Mouse (Mus musculus): ENCODE results near the gene Barhl1. TPM values are rescaled to one million over a fixed set of nuclear protein-coding genes. Genes with fewer than 3 reads are reported as not detected.
A peak's percentile ranks its signal among the peaks of the same experiment; 100 is the strongest.

The Barhl1 gene
- polyA plus RNA-seq, 1 experiment from 2014 or later = not detected

DNA sequence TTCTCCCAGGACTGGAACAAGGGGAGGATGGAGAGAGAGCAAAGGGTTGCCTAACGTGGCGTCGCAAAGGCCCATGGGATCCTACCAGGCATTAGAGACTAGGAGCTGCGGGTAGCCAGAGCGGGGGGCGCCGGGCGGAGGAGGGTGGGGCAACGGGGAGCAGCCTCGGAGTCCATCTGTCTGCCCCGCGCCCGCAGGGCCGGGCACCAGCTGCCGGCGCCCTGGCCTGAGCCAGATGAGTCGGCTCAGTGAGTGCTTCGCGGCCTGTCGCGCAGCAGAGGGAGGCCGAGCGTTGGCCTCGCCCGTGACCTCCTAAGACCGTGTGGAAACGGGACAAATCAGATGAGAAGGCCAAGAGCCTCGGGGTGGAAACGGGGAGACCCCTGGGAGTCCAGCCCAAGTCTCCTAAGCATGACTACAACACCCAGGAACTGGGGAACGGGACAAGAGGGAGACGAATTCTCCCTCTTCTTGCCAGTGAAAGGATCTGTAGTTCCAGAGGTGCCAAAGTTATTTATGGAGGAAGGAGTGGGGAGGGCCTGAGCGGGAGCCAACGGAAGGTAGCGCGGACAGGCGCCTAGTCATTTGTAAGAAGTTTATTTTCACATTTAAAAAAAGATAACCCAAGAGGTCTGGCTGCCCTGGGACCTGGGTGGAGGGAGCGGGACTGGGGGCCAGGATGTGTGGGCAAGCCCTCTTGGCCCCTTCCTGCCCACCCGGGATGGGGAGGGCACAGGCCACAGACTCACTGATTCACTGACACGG is 7.9 kb downstream of the Barhl1 start:
- H3K27ac ChIP-seq (ENCODE audit: low read length) = no peak overlapping the region
- peaks cover 6% of the 10 kb centered on the region; the same call in 1 of the 2 replicates for H3K4me1 ChIP-seq (ENCODE audit: control insufficient read depth, insufficient read depth, low read length)
- peak overlapping the region; percentile 22 for H3K4me3 ChIP-seq (ENCODE audit: low read length)
- WGBS = 3% methylated on average over 39 of the region's 39 CpGs
- H3K36me3 ChIP-seq (ENCODE audit: control insufficient read depth, insufficient read depth, low read length) = no peaks in the 10 kb centered on the region
- no peak; the same call in 1 of the 2 replicates for ATAC-seq
- peak overlapping the region; percentile 42 for H3K4me2 ChIP-seq (ENCODE audit: low read depth, low read length)
- peaks cover 60% of the 10 kb centered on the region for H3K27me3 ChIP-seq (replicated peaks; ENCODE audit: control insufficient read depth, insufficient read depth, low read length)
- no peak overlapping the region for H3K9ac ChIP-seq (ENCODE audit: low read depth, low read length)
- H3K9me3 ChIP-seq (ENCODE audit: control insufficient read depth, low read length) = no peaks in the 10 kb centered on the region

DNA sequence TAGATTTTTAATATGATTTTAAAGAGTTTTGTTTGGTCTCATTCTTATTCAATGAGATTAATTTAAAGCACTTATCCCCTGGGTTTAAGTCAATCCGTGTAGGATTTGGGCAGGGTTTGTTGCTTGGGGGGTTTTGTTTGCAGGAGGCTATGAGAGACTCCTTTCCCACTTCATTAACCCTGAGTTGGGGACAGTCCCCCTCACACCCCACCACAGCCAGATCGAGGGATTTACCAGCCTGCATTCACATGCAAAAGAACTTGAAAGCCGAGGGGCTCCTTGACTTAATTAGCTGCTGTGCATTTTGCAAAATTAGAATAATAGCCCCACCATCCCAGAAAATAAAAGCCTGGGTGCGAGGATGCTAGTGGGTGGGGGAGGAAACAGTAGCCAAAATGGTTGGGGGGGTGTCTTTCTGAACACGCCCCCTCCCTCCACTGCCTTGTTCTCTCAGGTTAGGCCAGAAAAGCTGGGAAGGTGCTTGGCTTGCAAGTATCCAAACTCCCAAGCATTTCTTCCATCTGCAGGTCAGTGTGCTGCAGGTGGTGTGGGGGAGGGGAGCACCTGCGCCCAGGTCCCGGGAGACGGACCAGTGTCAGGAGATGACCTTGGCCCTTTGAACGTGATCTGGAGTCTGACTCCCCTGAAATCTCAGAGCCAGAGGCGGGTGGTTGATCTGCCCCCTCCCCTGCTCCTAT is 8.6 kb downstream of the Barhl1 start:
- Histone ChIP-seq H3K4me3 (ENCODE audit: low read length) (peak overlapping the region; percentile 22), H3K4me2 (ENCODE audit: low read depth, low read length) (peak overlapping the region; percentile 42), H3K9ac (ENCODE audit: low read depth, low read length) (no peak overlapping the region), H3K27ac (ENCODE audit: low read length) (no peak overlapping the region), H3K27me3 (replicated peaks; ENCODE audit: control insufficient read depth, insufficient read depth, low read length) (peaks cover 55% of the 10 kb centered on the region), H3K4me1 (ENCODE audit: control insufficient read depth, insufficient read depth, low read length) (peaks cover 6% of the 10 kb centered on the region; the same call in 1 of the 2 replicates), H3K9me3 (ENCODE audit: control insufficient read depth, low read length) (no peaks in the 10 kb centered on the region), H3K36me3 (ENCODE audit: control insufficient read depth, insufficient read depth, low read length) (no peaks in the 10 kb centered on the region)
- ATAC-seq = no peak
- 9% methylated on average over 10 of the region's 10 CpGs for WGBS

DNA sequence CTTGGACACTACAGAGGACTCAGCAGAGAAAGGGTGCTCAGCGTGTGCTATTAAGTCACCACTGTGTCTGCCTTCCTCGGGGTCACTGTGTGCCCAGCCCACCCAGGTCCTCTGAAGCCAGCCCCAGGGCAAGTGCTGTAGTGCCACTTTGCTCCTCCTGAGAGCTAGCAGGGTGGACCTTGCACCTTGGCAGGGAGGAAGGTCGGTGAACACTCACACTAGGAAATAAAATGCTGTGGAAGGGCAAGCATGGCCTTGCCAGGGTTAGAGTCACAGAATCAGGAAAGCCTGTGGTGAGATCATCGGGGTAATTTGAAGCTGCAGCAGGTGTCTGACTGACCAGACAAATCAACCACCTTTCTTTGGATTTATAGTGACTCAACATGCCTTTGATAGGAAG is 10.9 kb downstream of the Barhl1 start:
- Histone ChIP-seq H3K4me2 (ENCODE audit: low read depth, low read length) (no peak overlapping the region), H3K9ac (ENCODE audit: low read depth, low read length) (no peak overlapping the region), H3K27me3 (replicated peaks; ENCODE audit: control insufficient read depth, insufficient read depth, low read length) (peaks cover 40% of the 10 kb centered on the region), H3K4me1 (ENCODE audit: control insufficient read depth, insufficient read depth, low read length) (peaks cover 6% of the 10 kb centered on the region; the same call in 1 of the 2 replicates), H3K9me3 (ENCODE audit: control insufficient read depth, low read length) (no peaks in the 10 kb centered on the region), H3K4me3 (ENCODE audit: low read length) (no peak overlapping the region), H3K27ac (ENCODE audit: low read length) (no peak overlapping the region), H3K36me3 (ENCODE audit: control insufficient read depth, insufficient read depth, low read length) (no peaks in the 10 kb centered on the region)
- 71% methylated on average over 4 of the region's 4 CpGs for WGBS
- ATAC-seq = no peak

DNA sequence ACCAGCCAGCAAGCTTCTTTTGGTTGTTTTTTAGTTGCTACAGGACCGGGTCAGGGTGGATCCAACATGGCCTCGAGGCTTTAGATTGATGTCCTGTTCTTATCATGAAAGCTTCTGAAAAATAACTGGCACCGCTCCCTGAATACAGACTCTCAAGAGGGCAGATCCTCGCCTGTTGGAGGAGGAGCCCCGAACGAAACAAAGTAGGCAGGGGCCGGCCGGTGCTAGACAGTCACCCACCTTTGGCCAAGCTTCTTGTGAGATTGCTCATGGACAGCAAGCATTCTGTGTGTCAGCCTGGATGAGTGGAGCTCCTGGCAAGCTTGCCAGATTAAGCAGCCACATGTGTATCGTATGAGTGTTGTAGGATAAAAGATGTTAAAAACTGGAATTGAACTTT is 11.7 kb downstream of the Barhl1 start:
- Histone ChIP-seq H3K27ac (ENCODE audit: low read length) (no peak overlapping the region), H3K27me3 (replicated peaks; ENCODE audit: control insufficient read depth, insufficient read depth, low read length) (peaks cover 32% of the 10 kb centered on the region), H3K4me1 (ENCODE audit: control insufficient read depth, insufficient read depth, low read length) (peaks cover 6% of the 10 kb centered on the region; the same call in 1 of the 2 replicates), H3K4me3 (ENCODE audit: low read length) (no peak overlapping the region), H3K9me3 (ENCODE audit: control insufficient read depth, low read length) (no peaks in the 10 kb centered on the region), H3K4me2 (ENCODE audit: low read depth, low read length) (no peak overlapping the region), H3K9ac (ENCODE audit: low read depth, low read length) (no peak overlapping the region), H3K36me3 (ENCODE audit: control insufficient read depth, insufficient read depth, low read length) (no peaks in the 10 kb centered on the region)
- no peak for ATAC-seq
- WGBS = 87% methylated on average over 9 of the region's 9 CpGs

DNA sequence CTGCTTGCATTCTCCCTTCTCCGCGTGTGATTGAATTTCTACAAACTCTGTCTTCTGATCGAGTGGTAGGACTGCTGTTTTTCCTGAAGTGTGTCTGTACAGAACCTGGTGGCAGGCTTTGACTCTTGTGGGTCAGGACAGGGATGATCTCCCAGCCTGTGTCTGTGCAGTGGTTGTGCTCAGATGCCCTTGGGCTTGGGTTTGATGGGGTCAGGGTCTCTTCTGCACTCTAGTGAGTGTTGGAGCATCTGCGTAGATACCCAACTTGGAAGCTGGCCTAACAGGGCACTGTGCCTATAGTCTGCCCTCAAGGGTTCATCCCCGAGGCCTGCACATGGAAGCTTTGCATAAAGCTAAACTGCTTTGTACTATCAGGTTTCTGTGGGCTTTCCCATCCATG is 12.6 kb downstream of the Barhl1 start:
- Histone ChIP-seq H3K4me1 (ENCODE audit: control insufficient read depth, insufficient read depth, low read length) (peaks cover 6% of the 10 kb centered on the region; the same call in 1 of the 2 replicates), H3K36me3 (ENCODE audit: control insufficient read depth, insufficient read depth, low read length) (no peaks in the 10 kb centered on the region), H3K4me3 (ENCODE audit: low read length) (no peak overlapping the region), H3K9ac (ENCODE audit: low read depth, low read length) (no peak overlapping the region), H3K4me2 (ENCODE audit: low read depth, low read length) (no peak overlapping the region), H3K9me3 (ENCODE audit: control insufficient read depth, low read length) (no peaks in the 10 kb centered on the region), H3K27me3 (replicated peaks; ENCODE audit: control insufficient read depth, insufficient read depth, low read length) (peaks cover 23% of the 10 kb centered on the region), H3K27ac (ENCODE audit: low read length) (no peak overlapping the region)
- WGBS = 92% methylated on average over 5 of the region's 5 CpGs
- no peak for ATAC-seq

DNA sequence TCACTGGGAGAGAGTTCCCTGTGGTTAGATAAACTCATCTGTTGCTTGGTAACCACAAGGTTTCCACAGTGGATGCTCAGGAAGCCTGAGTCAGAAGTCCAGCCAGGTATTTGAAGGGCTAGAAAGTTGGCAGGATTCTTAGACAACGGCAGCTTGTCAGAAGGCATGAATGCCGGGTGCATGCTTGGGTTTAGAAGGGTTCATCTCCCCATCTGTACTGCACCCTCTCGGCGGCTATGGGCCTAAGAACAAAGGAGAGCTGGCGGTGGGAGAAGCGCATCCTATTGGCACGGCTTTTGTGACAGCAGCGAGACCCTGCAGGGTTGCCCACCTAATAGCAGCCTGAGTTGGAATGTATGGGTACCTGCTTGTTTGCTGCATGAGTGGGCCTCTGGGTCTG is 14.2 kb downstream of the Barhl1 start:
- no peak overlapping the region for H3K9ac ChIP-seq (ENCODE audit: low read depth, low read length)
- 86% methylated on average over 8 of the region's 8 CpGs for WGBS
- H3K4me3 ChIP-seq (ENCODE audit: low read length) = no peak overlapping the region

DNA sequence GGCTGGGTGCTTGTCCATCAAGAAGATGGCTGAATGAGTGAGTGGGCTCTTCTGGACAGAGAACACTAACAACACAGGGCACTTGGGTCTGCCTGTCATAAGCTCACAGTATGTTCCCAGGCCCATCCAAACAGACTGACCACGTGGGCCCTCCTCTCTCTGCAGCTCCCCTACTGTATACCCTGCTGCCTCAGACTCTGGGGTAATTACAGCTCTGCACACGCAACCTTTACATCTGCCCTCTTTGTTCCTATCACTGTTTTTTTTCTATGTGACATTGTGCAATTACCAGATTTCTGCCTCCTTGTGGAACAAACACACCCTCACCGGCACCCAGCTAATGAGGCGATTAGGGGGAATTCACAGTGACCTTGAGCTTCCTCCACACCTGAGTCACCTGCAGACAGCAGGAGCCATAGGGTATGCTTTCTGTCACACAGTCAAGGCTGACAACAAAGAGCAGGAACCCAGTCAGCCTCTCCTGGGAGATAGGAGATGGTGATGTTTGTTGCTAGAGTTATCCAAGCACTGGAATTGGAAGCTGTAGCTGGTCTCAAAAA is 19.0 kb downstream of the Barhl1 start:
- Histone ChIP-seq H3K27ac (ENCODE audit: low read length) (no peak overlapping the region), H3K4me2 (ENCODE audit: low read depth, low read length) (no peak overlapping the region), H3K4me1 (ENCODE audit: control insufficient read depth, insufficient read depth, low read length) (0 out of 2 replicates have a peak, but pooled peaks cover 4% of the 10 kb centered on the region), H3K9me3 (ENCODE audit: control insufficient read depth, low read length) (no peaks in the 10 kb centered on the region), H3K9ac (ENCODE audit: low read depth, low read length) (no peak overlapping the region), H3K36me3 (ENCODE audit: control insufficient read depth, insufficient read depth, low read length) (0 out of 2 replicates have a peak, but pooled peaks cover 3% of the 10 kb centered on the region), H3K27me3 (replicated peaks; ENCODE audit: control insufficient read depth, insufficient read depth, low read length) (no peaks in the 10 kb centered on the region), H3K4me3 (ENCODE audit: low read length) (no peak overlapping the region)
- 71% methylated on average over 4 of the region's 4 CpGs for WGBS
- ATAC-seq = peak; percentile 83

More for the DNA sequence above, 14.2 kb downstream of the Barhl1 start:
- H3K4me1 ChIP-seq (ENCODE audit: control insufficient read depth, insufficient read depth, low read length) = 0 out of 2 replicates have a peak, but pooled peaks cover 1% of the 10 kb centered on the region
- peaks cover 7% of the 10 kb centered on the region for H3K27me3 ChIP-seq (replicated peaks; ENCODE audit: control insufficient read depth, insufficient read depth, low read length)
- H3K9me3 ChIP-seq (ENCODE audit: control insufficient read depth, low read length) = no peaks in the 10 kb centered on the region
- no peaks in the 10 kb centered on the region for H3K36me3 ChIP-seq (ENCODE audit: control insufficient read depth, insufficient read depth, low read length)
- no peak for ATAC-seq
- no peak overlapping the region for H3K4me2 ChIP-seq (ENCODE audit: low read depth, low read length)
- H3K27ac ChIP-seq (ENCODE audit: low read length) = no peak overlapping the region

DNA sequence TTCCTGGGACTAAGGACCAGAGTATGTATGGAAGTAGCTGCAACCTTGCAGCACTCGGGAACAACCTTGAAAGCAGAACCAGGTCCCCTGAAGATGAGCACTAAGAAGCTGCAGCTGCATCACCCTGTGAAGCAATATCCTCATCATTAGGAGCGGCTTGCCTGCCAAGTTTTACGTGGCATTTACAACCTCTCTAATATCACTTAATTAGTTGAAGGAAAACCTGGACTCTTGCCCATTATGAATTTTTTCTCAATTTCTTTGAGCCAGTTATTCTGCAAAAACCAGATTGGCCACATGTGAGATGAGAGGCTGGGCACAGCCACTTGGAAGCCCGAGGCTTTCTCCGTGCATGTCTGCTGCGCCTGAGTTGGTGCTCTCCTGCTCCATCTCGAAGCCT is 20.6 kb downstream of the Barhl1 start:
- Histone ChIP-seq H3K9ac (ENCODE audit: low read depth, low read length) (no peak overlapping the region), H3K4me1 (ENCODE audit: control insufficient read depth, insufficient read depth, low read length) (0 out of 2 replicates have a peak, but pooled peaks cover 4% of the 10 kb centered on the region), H3K4me2 (ENCODE audit: low read depth, low read length) (no peak overlapping the region), H3K27ac (ENCODE audit: low read length) (no peak overlapping the region), H3K36me3 (ENCODE audit: control insufficient read depth, insufficient read depth, low read length) (0 out of 2 replicates have a peak, but pooled peaks cover 3% of the 10 kb centered on the region), H3K9me3 (ENCODE audit: control insufficient read depth, low read length) (no peaks in the 10 kb centered on the region), H3K27me3 (replicated peaks; ENCODE audit: control insufficient read depth, insufficient read depth, low read length) (no peaks in the 10 kb centered on the region), H3K4me3 (ENCODE audit: low read length) (no peak overlapping the region)
- no peak for ATAC-seq
- 81% methylated on average over 7 of the region's 7 CpGs for WGBS

DNA sequence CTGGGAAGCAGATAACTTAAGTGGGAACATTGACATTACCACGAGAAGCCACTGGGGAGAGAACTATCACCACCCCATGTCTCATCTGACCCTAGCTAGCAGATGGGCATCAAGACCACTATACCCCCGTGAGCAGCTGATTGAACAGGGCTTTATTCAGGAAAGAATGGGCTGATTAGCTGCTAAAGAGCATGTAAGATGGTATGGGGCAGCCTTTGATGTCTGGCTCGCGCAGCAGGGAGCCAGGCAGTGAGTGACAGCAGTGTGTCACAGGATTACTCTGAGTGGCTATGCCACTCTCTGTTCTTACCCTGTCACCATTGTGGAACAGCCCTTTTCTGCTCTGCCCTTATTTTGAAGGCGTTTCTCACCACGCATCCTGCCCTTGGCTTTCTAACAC is 22.9 kb downstream of the Barhl1 start:
- 0 out of 2 replicates have a peak, but pooled peaks cover 3% of the 10 kb centered on the region for H3K36me3 ChIP-seq (ENCODE audit: control insufficient read depth, insufficient read depth, low read length)

More for the DNA sequence above, 22.9 kb downstream of the Barhl1 start:
- Histone ChIP-seq H3K4me2 (ENCODE audit: low read depth, low read length) (no peak overlapping the region), H3K27ac (ENCODE audit: low read length) (no peak overlapping the region), H3K27me3 (replicated peaks; ENCODE audit: control insufficient read depth, insufficient read depth, low read length) (no peaks in the 10 kb centered on the region), H3K4me3 (ENCODE audit: low read length) (no peak overlapping the region), H3K4me1 (ENCODE audit: control insufficient read depth, insufficient read depth, low read length) (0 out of 2 replicates have a peak, but pooled peaks cover 4% of the 10 kb centered on the region), H3K9me3 (ENCODE audit: control insufficient read depth, low read length) (no peaks in the 10 kb centered on the region), H3K9ac (ENCODE audit: low read depth, low read length) (no peak overlapping the region)
- 64% methylated on average over 6 of the region's 6 CpGs for WGBS
- no peak for ATAC-seq
